Mouse (Mus musculus) neural tube, embryonic 10.5 days (tissue): ENCODE data around the gene Fasn.

Experiments
- DNase-seq: peaks from one replicate; pipeline ENCODE4 v3.0.0-alpha.2; 2017; ENCODE audit warnings: low spot score; ENCODE audit errors: extremely low spot score

The Fasn gene

GRCm38 (mm10) chr11:120828416-120828815, 4.1 kb upstream of the Fasn start:
- DNase-seq: no peak

- no peak for DNase-seq
These were observed 1.9 kb upstream of the Fasn start for GRCm38 (mm10) chr11:120826016-120826953.

- no peak for DNase-seq
These were observed 1.0 kb upstream of the Fasn start for GRCm38 (mm10) chr11:120825289-120825863.

GRCm38 (mm10) chr11:120824787-120825288, 491 bp upstream of the Fasn start:
- DNase-seq: no peak

GRCm38 (mm10) chr11:120823551-120823947, 798 bp downstream of the Fasn start:
- DNase-seq: no peak

- DNase-seq: no peak
These were observed 1.4 kb downstream of the Fasn start for GRCm38 (mm10) chr11:120822831-120823550.

- DNase-seq: no peak
These were observed 2.0 kb downstream of the Fasn start for GRCm38 (mm10) chr11:120822321-120822720.

GRCm38 (mm10) chr11:120821076-120821922, 3.0 kb downstream of the Fasn start:
- DNase-seq: no peak

- DNase-seq: no peak
These were observed 3.8 kb downstream of the Fasn start for GRCm38 (mm10) chr11:120820546-120820945.

GRCm38 (mm10) chr11:120819556-120819955, 4.8 kb downstream of the Fasn start:
- no peak for DNase-seq

GRCm38 (mm10) chr11:120818251-120818650, 6.1 kb downstream of the Fasn start:
- no peak for DNase-seq

GRCm38 (mm10) chr11:120817358-120817757, 7.0 kb downstream of the Fasn start:
- no peak for DNase-seq

- DNase-seq: no peak
These were observed 12.3 kb downstream of the Fasn start for GRCm38 (mm10) chr11:120812068-120812467.

- DNase-seq: no peak
These were observed 16.3 kb downstream of the Fasn start for GRCm38 (mm10) chr11:120808010-120808409.

GRCm38 (mm10) chr11:120805375-120806298, 18.7 kb downstream of the Fasn start:
- no peak for DNase-seq

GRCm38 (mm10) chr11:120804769-120805168, 19.6 kb downstream of the Fasn start:
- DNase-seq: no peak

- no peak for DNase-seq
These were observed 20.1 kb downstream of the Fasn start for GRCm38 (mm10) chr11:120804274-120804673.

GRCm38 (mm10) chr11:120800061-120800904, 24.1 kb downstream of the Fasn start:
- DNase-seq: peak; percentile 90

- DNase-seq: no peak
These were observed 24.9 kb downstream of the Fasn start for GRCm38 (mm10) chr11:120799316-120799890.
